Mouse (Mus musculus): ENCODE measurements at regions not wholly inside any gene's neighbourhood (a gene's known extent, or its start where the extent isn't known, plus 50 kb on each side); places are given as distances from the start of the nearest gene placed in this dataset.

- no peak for ATAC-seq (replicated peaks)
- H3K4me1 ChIP-seq, result peaks cover 8% of the 10 kb centered on the region
- H3K27ac ChIP-seq, result no peak overlapping the region
- WGBS, result 86% methylated on average over 1 of the region's 1 CpGs
- H3K4me3 ChIP-seq, result no peak overlapping the region
- no peaks in the 10 kb centered on the region for H3K9me3 ChIP-seq
- no peaks in the 10 kb centered on the region for H3K27me3 ChIP-seq (replicated peaks)
- no peak overlapping the region for H3K9ac ChIP-seq
- H3K4me2 ChIP-seq, result no peak overlapping the region
- no peaks in the 10 kb centered on the region for H3K36me3 ChIP-seq (replicated peaks)
Observed at GRCm38 (mm10) chr13:5724364-5724763, 136.9 kb upstream of the Klf6 start.

- Histone ChIP-seq H3K4me3 (no peak overlapping the region), H3K4me2 (no peak overlapping the region), H3K4me1 (peaks cover 9% of the 10 kb centered on the region), H3K27ac (no peak overlapping the region), H3K9me3 (no peaks in the 10 kb centered on the region), H3K9ac (no peak overlapping the region), H3K36me3 (replicated peaks) (no peaks in the 10 kb centered on the region), H3K27me3 (replicated peaks) (no peaks in the 10 kb centered on the region)
- 88% methylated on average over 4 of the region's 4 CpGs for WGBS
- ATAC-seq (replicated peaks), result no peak
Observed at GRCm38 (mm10) chr13:5725984-5726383, 135.3 kb upstream of the Klf6 start.

- Histone ChIP-seq H3K36me3 (replicated peaks) (no peaks in the 10 kb centered on the region), H3K4me3 (no peak overlapping the region), H3K9me3 (no peaks in the 10 kb centered on the region), H3K27me3 (replicated peaks) (no peaks in the 10 kb centered on the region), H3K9ac (no peak overlapping the region), H3K27ac (no peak overlapping the region), H3K4me2 (no peak overlapping the region), H3K4me1 (peaks cover 9% of the 10 kb centered on the region)
- no peak for ATAC-seq (replicated peaks)
- 96% methylated on average over 1 of the region's 1 CpGs for WGBS
Observed at GRCm38 (mm10) chr13:5726446-5726845, 134.8 kb upstream of the Klf6 start.

GRCm38 (mm10) chr13:5728172-5728571 lies 133.1 kb upstream of the Klf6 start:
- Histone ChIP-seq H3K9ac (no peak overlapping the region), H3K4me3 (no peak overlapping the region), H3K36me3 (replicated peaks) (no peaks in the 10 kb centered on the region), H3K4me2 (no peak overlapping the region), H3K4me1 (peaks cover 9% of the 10 kb centered on the region), H3K27ac (no peak overlapping the region), H3K9me3 (no peaks in the 10 kb centered on the region), H3K27me3 (replicated peaks) (no peaks in the 10 kb centered on the region)
- WGBS, result 80% methylated on average over 2 of the region's 2 CpGs
- ATAC-seq (replicated peaks), result no peak

- Histone ChIP-seq H3K36me3 (replicated peaks) (no peaks in the 10 kb centered on the region), H3K9me3 (no peaks in the 10 kb centered on the region), H3K4me2 (no peak overlapping the region), H3K27me3 (replicated peaks) (no peaks in the 10 kb centered on the region), H3K4me3 (no peak overlapping the region), H3K27ac (0 out of 2 replicates have a peak overlapping the region, but pooled peaks have one; percentile 29), H3K4me1 (peaks cover 9% of the 10 kb centered on the region), H3K9ac (no peak overlapping the region)
- 8% methylated on average over 1 of the region's 1 CpGs for WGBS
- ATAC-seq (replicated peaks), result peak; percentile 81
Observed at GRCm38 (mm10) chr13:5728808-5729207, 132.5 kb upstream of the Klf6 start.

GRCm38 (mm10) chr13:5729426-5730068 lies 131.7 kb upstream of the Klf6 start:
- no peak overlapping the region for H3K27ac ChIP-seq
- H3K4me2 ChIP-seq, result no peak overlapping the region
- H3K4me3 ChIP-seq, result no peak overlapping the region
- H3K4me1 ChIP-seq, result peaks cover 9% of the 10 kb centered on the region
- no peaks in the 10 kb centered on the region for H3K36me3 ChIP-seq (replicated peaks)
- 63% methylated on average over 6 of the region's 6 CpGs for WGBS
- ATAC-seq (replicated peaks), result peak; percentile 73
- no peaks in the 10 kb centered on the region for H3K27me3 ChIP-seq (replicated peaks)
- no peaks in the 10 kb centered on the region for H3K9me3 ChIP-seq
- no peak overlapping the region for H3K9ac ChIP-seq

GRCm38 (mm10) chr13:5732206-5732605 lies 129.1 kb upstream of the Klf6 start:
- 98% methylated on average over 1 of the region's 1 CpGs for WGBS
- no peaks in the 10 kb centered on the region for H3K36me3 ChIP-seq (replicated peaks)
- H3K27ac ChIP-seq, result no peak overlapping the region
- no peak for ATAC-seq (replicated peaks)
- H3K4me2 ChIP-seq, result no peak overlapping the region
- H3K9ac ChIP-seq, result no peak overlapping the region
- H3K4me3 ChIP-seq, result no peak overlapping the region
- no peaks in the 10 kb centered on the region for H3K9me3 ChIP-seq
- H3K4me1 ChIP-seq, result peaks cover 9% of the 10 kb centered on the region
- H3K27me3 ChIP-seq (replicated peaks), result no peaks in the 10 kb centered on the region

- H3K36me3 ChIP-seq (replicated peaks), result no peaks in the 10 kb centered on the region
- no peaks in the 10 kb centered on the region for H3K27me3 ChIP-seq (replicated peaks)
- H3K4me1 ChIP-seq, result no peaks in the 10 kb centered on the region
- no peak overlapping the region for H3K4me2 ChIP-seq
- no peak overlapping the region for H3K4me3 ChIP-seq
- H3K9me3 ChIP-seq, result no peaks in the 10 kb centered on the region
- H3K27ac ChIP-seq, result no peak overlapping the region
- H3K9ac ChIP-seq, result no peak overlapping the region
- no peak for ATAC-seq (replicated peaks)
Observed at GRCm38 (mm10) chr13:5735027-5735624, 126.2 kb upstream of the Klf6 start.

- no peak overlapping the region for H3K27ac ChIP-seq
- H3K4me3 ChIP-seq, result no peak overlapping the region
- no peak for ATAC-seq (replicated peaks)
- H3K9me3 ChIP-seq, result no peaks in the 10 kb centered on the region
- WGBS, result 94% methylated on average over 6 of the region's 6 CpGs
- no peaks in the 10 kb centered on the region for H3K36me3 ChIP-seq (replicated peaks)
- no peak overlapping the region for H3K4me2 ChIP-seq
- no peaks in the 10 kb centered on the region for H3K27me3 ChIP-seq (replicated peaks)
- no peak overlapping the region for H3K9ac ChIP-seq
- no peaks in the 10 kb centered on the region for H3K4me1 ChIP-seq
Observed at GRCm38 (mm10) chr13:5736472-5736871, 124.8 kb upstream of the Klf6 start.

- H3K27me3 ChIP-seq (replicated peaks), result no peaks in the 10 kb centered on the region
- H3K4me1 ChIP-seq, result no peaks in the 10 kb centered on the region
- no peaks in the 10 kb centered on the region for H3K9me3 ChIP-seq
- WGBS, result 88% methylated on average over 7 of the region's 7 CpGs
- H3K9ac ChIP-seq, result no peak overlapping the region
- no peaks in the 10 kb centered on the region for H3K36me3 ChIP-seq (replicated peaks)
- no peak for ATAC-seq (replicated peaks)
- H3K27ac ChIP-seq, result no peak overlapping the region
- no peak overlapping the region for H3K4me3 ChIP-seq
- no peak overlapping the region for H3K4me2 ChIP-seq
Observed at GRCm38 (mm10) chr13:5737214-5737613, 124.1 kb upstream of the Klf6 start.

- Histone ChIP-seq H3K9ac (no peak overlapping the region), H3K36me3 (replicated peaks) (no peaks in the 10 kb centered on the region), H3K4me2 (no peak overlapping the region), H3K27ac (no peak overlapping the region), H3K27me3 (replicated peaks) (no peaks in the 10 kb centered on the region), H3K4me3 (no peak overlapping the region), H3K4me1 (no peaks in the 10 kb centered on the region), H3K9me3 (no peaks in the 10 kb centered on the region)
- no peak for ATAC-seq (replicated peaks)
- 84% methylated on average over 1 of the region's 1 CpGs for WGBS
Observed at GRCm38 (mm10) chr13:5740805-5741204, 120.5 kb upstream of the Klf6 start.

- WGBS, result 80% methylated on average over 6 of the region's 6 CpGs
- no peaks in the 10 kb centered on the region for H3K36me3 ChIP-seq (replicated peaks)
- no peaks in the 10 kb centered on the region for H3K9me3 ChIP-seq
- no peak for ATAC-seq (replicated peaks)
- no peak overlapping the region for H3K27ac ChIP-seq
- H3K4me2 ChIP-seq, result no peak overlapping the region
- no peaks in the 10 kb centered on the region for H3K27me3 ChIP-seq (replicated peaks)
- H3K4me1 ChIP-seq, result no peaks in the 10 kb centered on the region
- no peak overlapping the region for H3K4me3 ChIP-seq
- H3K9ac ChIP-seq, result no peak overlapping the region
Observed at GRCm38 (mm10) chr13:5744949-5745348, 116.3 kb upstream of the Klf6 start.

- H3K9ac ChIP-seq, result no peak overlapping the region
- no peak for ATAC-seq (replicated peaks)
- no peak overlapping the region for H3K27ac ChIP-seq
- no peaks in the 10 kb centered on the region for H3K36me3 ChIP-seq (replicated peaks)
- no peaks in the 10 kb centered on the region for H3K9me3 ChIP-seq
- no peaks in the 10 kb centered on the region for H3K27me3 ChIP-seq (replicated peaks)
- no peak overlapping the region for H3K4me2 ChIP-seq
- WGBS, result 96% methylated on average over 3 of the region's 3 CpGs
- no peak overlapping the region for H3K4me3 ChIP-seq
- H3K4me1 ChIP-seq, result no peaks in the 10 kb centered on the region
Observed at GRCm38 (mm10) chr13:5757176-5757575, 104.1 kb upstream of the Klf6 start.

All from midbrain, embryonic 15.5 days (tissue).